Mouse (Mus musculus) heart, adult 2 months (tissue): ENCODE measurements around the gene Cox8b.

Source experiments
- CTCF ChIP-seq: fragments of 200-600 bp; IDR thresholded peaks from 2 replicates; pipeline ENCODE4 v1.8.1; 2022; ENCODE audit warnings: antibody characterized with exemption, mild to moderate bottlenecking, moderate library complexity
- EP300 ChIP-seq: fragments of 200-500 bp; IDR thresholded peaks from 2 replicates; pipeline ENCODE4 v1.6.1; 2011; ENCODE audit warnings: low read depth, low read length, control low read depth; ENCODE audit not compliant: insufficient read depth
- POLR2A ChIP-seq: fragments of 200-500 bp; IDR thresholded peaks from 2 replicates; pipeline ENCODE4 v1.6.1; 2011; ENCODE audit warnings: mild to moderate bottlenecking, low read depth, low read length, control low read depth; ENCODE audit not compliant: insufficient read depth

GRCm38 (mm10) chr7:140908634-140909107, 8.4 kb upstream of the Cox8b start:
- TF ChIP-seq POLR2A (no peak), EP300 (peak; percentile 63; the same call in 1 of the 2 replicates), CTCF (peak; percentile 94)
